Mouse (Mus musculus) left cerebral cortex, postnatal 10 days (tissue): ENCODE measurements around the gene Adra2b. TPM values are rescaled to one million over a fixed set of nuclear protein-coding genes. Genes with fewer than 3 reads are reported as not detected.
A peak's percentile ranks its signal among the peaks of the same experiment; 100 is the strongest.

Source experiments
- DNase-seq, 2 experiments: peaks; one replicate each; pipeline ENCODE4 v3.0.0; 2021 to 2022; ENCODE audit warnings: low spot score in 2 of 2, mixed read lengths in 1 of 2; ENCODE audit errors: extremely low spot score in 1 of 2
- intact Hi-C: fragments of 180-260 bp; cut with DNase I; formaldehyde crosslinking; loops from one replicate; pipeline ENCODE4 v1.15.1; 2025
- total RNA-seq, 2 experiments: library from RNA; stranded (reverse); gene quantifications; 2 replicates each; pipeline ENCODE4 v1.2.3; 2021

Adra2b gene
- total RNA-seq = under 1 TPM; 0.45 to 0.81 TPM

- peak; percentile 77 to 89 for DNase-seq
These were observed at the start of gene Adra2b for GRCm38 (mm10) chr2:127362459-127363281. Gene Adra2b (plus strand): TSS chr2:127363208.

GRCm38 (mm10) chr2:127313878-127314277, 49.1 kb upstream of the Adra2b start:
- peak in 1 of 2 experiments; percentile 41 for DNase-seq
- intact Hi-C loops = no loop called here

More at GRCm38 (mm10) chr2:127362459-127363281, at the start of gene Adra2b:
- intact Hi-C loops = loop anchor here (2.0 to 5.0 kb wide), 2 partner anchors 68 to 195 kb away; no protein-coding TSS in a partner anchor

GRCm38 (mm10) chr2:127314467-127315154, 48.4 kb upstream of the Adra2b start:
- intact Hi-C loops = no loop called here

GRCm38 (mm10) chr2:127315155-127315470, 47.9 kb upstream of the Adra2b start:
- DNase-seq = no peak
- intact Hi-C loops = no loop called here

More at GRCm38 (mm10) chr2:127314467-127315154, 48.4 kb upstream of the Adra2b start:
- DNase-seq = no peak

GRCm38 (mm10) chr2:127316431-127316830, 46.6 kb upstream of the Adra2b start:
- intact Hi-C loops = no loop called here
- DNase-seq = no peak

GRCm38 (mm10) chr2:127318136-127318535, 44.9 kb upstream of the Adra2b start:
- intact Hi-C loops = no loop called here
- no peak for DNase-seq

- intact Hi-C loops = no loop called here
- no peak for DNase-seq
These were observed 43.9 kb upstream of the Adra2b start for GRCm38 (mm10) chr2:127319071-127319470.

- no peak for DNase-seq
- intact Hi-C loops = no loop called here
These were observed 40.2 kb upstream of the Adra2b start for GRCm38 (mm10) chr2:127322671-127323285.

- DNase-seq = no peak
- intact Hi-C loops = no loop called here
These were observed 39.3 kb upstream of the Adra2b start for GRCm38 (mm10) chr2:127323667-127324066.

- intact Hi-C loops = no loop called here
- no peak for DNase-seq
These were observed 38.6 kb upstream of the Adra2b start for GRCm38 (mm10) chr2:127324456-127324855.

GRCm38 (mm10) chr2:127328090-127328851, 34.7 kb upstream of the Adra2b start:
- no peak for DNase-seq
- intact Hi-C loops = no loop called here

- DNase-seq = no peak
These were observed 30.0 kb upstream of the Adra2b start for GRCm38 (mm10) chr2:127332807-127333570.

GRCm38 (mm10) chr2:127333945-127334603, 28.9 kb upstream of the Adra2b start:
- peak in 1 of 2 experiments; percentile 44 for DNase-seq
- intact Hi-C loops = no loop called here

More at GRCm38 (mm10) chr2:127332807-127333570, 30.0 kb upstream of the Adra2b start:
- intact Hi-C loops = no loop called here

- intact Hi-C loops = no loop called here
- no peak for DNase-seq
These were observed 27.9 kb upstream of the Adra2b start for GRCm38 (mm10) chr2:127335078-127335541.

GRCm38 (mm10) chr2:127335767-127336496, 27.1 kb upstream of the Adra2b start, which contains the start of gene Dusp2:
Gene Dusp2 (plus strand): TSS chr2:127336159.
- intact Hi-C loops = no loop called here

GRCm38 (mm10) chr2:127336497-127336832, 26.5 kb upstream of the Adra2b start:
- intact Hi-C loops = no loop called here

More at GRCm38 (mm10) chr2:127335767-127336496, 27.1 kb upstream of the Adra2b start, which contains the start of gene Dusp2:
- DNase-seq = peak; percentile 40 to 91

GRCm38 (mm10) chr2:127336885-127337284, 26.1 kb upstream of the Adra2b start:
- intact Hi-C loops = no loop called here
- DNase-seq = no peak

More at GRCm38 (mm10) chr2:127336497-127336832, 26.5 kb upstream of the Adra2b start:
- no peak for DNase-seq
